Mouse (Mus musculus): ENCODE data around the gene Alms1.
"Not testable (repeated sequence)": the region's sequence is repeated elsewhere in the genome, so short reads cannot be mapped to it uniquely, and the experiment has no call there.

Gene Alms1

DNA sequence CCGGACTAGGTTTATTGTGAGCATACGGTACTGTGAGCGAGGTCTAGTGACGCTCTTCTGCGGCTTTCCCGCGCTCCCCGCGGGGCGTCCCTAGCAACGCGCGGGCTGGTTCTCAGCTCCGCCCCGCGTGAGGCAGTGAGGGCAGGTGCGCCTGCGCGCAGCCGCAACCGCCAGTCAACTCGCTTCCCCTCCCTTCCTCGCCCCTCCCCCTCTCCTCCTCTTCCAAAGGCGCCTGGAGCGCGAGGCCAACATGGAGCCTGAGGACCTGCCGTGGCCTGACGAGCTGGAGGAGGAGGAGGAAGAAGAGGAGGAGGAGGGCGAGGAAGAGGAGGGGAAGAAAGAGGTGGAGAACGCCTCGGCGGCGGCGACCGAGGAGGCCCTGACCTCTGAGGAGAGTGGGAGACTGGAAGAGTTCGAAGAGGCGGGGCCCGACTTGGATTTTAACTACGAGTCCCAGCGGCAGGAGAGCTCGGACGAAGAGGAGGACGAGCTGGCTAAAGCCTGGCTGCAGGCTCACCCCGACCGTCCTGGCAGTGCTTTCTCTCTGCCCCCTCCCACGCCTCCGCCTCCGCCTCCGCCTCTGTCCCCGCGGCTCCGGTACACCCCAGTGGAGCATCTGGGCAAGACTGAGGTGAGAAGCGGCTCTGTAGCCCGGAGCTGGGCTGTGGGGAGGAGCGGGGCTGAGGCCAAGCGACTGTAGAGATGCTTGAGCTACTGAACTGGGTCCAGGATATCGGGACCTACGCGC, at the start of gene Alms1:
Alms1 (plus strand) TSS at position 136 of the 748 bp plus-strand sequence.
- peak; percentile 98 for DNase-seq (ENCODE audit: low spot score)

- no peak for DNase-seq (ENCODE audit: low spot score)
Observed at GRCm38 (mm10) chr6:85543351-85544175, 43.8 kb upstream of the Alms1 start.

- no peak for DNase-seq (ENCODE audit: low spot score)
Observed at GRCm38 (mm10) chr6:85544251-85544881, 43.0 kb upstream of the Alms1 start.

- no peak for DNase-seq (ENCODE audit: low spot score)
Observed at GRCm38 (mm10) chr6:85547642-85548041, 39.7 kb upstream of the Alms1 start.

DNA sequence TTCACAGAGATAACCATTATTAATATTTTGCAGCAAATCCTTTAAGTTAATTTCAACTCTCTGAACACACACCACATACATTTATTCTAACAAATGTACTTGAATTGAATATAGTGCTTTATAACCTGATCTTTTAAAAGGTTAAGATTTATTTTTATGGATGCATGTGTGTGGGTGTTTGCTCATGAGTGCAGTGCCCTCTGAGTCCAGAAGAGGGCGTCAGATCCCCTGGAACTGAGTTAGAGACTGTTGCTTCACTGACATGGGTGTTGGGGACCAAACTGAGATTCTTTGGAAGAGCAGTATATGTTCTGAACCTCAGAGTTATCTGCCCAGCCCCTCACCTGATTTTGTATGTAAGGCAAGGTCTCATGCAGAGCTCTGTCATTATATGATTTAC, 25.0 kb upstream of the Alms1 start:
- no peak for DNase-seq (ENCODE audit: low spot score)

DNA sequence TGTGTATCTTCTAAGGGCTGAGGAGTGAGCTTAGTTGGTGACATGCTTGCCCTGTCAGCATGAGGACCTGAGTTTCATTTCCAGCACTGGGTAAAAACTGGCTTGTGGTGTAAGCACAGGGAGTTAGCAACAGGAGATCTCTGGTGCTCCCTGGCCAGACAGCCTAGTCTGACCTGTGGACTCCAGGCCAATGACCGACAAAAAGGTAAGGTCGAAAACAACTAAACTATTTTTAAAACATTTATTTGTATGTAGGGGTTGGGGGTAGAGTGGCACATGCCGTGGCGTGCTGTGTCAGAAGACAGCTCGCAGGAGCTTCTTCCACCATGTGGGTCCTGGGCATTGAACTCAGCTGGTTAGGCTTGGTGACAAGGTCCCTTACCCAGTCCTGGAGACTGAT, 14.5 kb upstream of the Alms1 start:
- DNase-seq (ENCODE audit: low spot score) = no peak

- DNase-seq (ENCODE audit: low spot score) = no peak
Observed at GRCm38 (mm10) chr6:85581688-85582087, 5.6 kb upstream of the Alms1 start.

DNA sequence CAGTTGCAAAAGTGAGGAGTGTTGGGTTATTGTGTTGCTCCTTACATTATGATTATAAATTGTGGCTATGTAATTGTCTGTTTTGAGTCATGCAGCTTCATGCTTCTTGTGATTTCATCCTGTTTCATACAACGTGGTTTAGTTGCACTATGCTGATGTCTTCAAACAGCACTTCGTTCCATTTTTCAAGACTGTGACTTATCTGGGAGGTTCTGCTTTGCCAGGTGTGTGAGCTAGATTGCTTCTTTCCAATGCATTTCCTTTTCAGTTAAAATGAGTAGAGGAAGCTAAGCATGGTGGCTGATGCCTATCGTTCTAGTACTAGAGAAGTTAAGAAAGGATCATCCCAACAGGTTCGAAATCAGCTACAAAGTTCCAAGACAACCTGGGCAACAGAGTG, 2.7 kb upstream of the Alms1 start:
- no peak for DNase-seq (ENCODE audit: low spot score)

- DNase-seq (ENCODE audit: low spot score) = no peak
Observed at GRCm38 (mm10) chr6:85586805-85587367, 445 bp upstream of the Alms1 start.

DNA sequence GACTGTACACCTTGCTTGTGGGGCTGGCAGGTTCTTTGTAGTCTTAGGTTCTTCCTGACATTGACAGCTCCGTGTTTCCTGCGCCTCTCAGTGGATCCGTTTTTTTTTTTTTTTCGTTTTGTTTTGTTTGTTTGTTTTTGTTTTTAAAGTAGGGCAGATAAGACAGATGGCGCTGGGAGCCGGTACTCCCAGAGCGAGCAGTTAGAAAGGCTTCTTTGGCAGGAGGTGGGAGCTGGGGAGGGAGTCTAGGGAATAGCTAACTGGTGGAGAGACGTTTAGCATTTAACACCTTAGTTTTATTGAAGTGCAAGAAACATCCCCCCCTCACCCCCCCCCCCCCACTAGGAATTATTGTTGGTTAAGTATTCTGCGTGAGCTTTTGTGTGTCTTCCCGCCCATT, 833 bp downstream of the Alms1 start:
- DNase-seq (ENCODE audit: low spot score) = peak; percentile 45

GRCm38 (mm10) chr6:85588568-85588967, 1.2 kb downstream of the Alms1 start:
- DNase-seq (ENCODE audit: low spot score) = no peak

DNA sequence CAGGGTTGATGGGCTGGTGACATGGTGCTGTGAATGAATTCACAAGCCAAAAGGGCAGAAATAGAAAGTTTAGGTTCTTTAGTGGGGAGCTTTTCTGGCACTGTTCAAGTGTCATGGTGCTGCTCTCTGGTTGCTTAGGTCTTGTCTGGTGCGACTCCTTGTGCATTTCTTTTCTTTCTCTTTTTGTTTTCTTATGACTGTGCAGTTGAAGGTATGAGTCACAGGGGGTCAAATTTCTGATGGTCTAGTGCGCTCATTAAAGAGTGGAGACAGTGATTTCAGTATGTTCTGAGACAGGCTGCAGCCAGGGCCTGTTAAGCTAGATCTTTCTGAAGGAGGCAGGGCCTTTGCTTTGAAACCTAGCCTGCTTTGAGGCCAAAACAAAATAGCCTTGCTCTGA, 2.8 kb downstream of the Alms1 start:
- no peak for DNase-seq (ENCODE audit: low spot score)

DNA sequence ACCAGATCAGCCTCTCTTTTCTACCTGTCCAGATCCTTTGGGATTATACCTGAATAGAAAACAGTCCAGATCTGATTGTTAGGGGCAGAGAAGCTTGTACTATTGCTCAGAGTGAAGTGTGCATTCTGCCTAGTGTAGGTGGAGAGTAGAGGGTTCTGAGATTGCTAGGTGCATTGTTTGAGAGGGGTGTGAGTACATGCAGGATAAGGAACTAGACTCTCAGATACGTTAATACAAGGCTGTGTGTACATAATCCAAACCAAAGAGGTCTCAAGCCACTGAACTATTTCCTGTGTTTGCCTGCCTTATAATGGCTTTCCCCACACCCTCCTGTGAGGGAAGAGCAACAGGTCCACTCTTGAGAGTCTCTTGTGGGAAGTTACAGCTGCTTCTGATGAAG, 12.0 kb downstream of the Alms1 start:
- DNase-seq (ENCODE audit: low spot score) = no peak

- no peak for DNase-seq (ENCODE audit: low spot score)
Observed at GRCm38 (mm10) chr6:85610511-85610910, 23.2 kb downstream of the Alms1 start.

GRCm38 (mm10) chr6:85620826-85621225, 33.5 kb downstream of the Alms1 start:
- no peak for DNase-seq (ENCODE audit: low spot score)

- no peak for DNase-seq (ENCODE audit: low spot score)
Observed at GRCm38 (mm10) chr6:85621600-85621999, 34.3 kb downstream of the Alms1 start.

DNA sequence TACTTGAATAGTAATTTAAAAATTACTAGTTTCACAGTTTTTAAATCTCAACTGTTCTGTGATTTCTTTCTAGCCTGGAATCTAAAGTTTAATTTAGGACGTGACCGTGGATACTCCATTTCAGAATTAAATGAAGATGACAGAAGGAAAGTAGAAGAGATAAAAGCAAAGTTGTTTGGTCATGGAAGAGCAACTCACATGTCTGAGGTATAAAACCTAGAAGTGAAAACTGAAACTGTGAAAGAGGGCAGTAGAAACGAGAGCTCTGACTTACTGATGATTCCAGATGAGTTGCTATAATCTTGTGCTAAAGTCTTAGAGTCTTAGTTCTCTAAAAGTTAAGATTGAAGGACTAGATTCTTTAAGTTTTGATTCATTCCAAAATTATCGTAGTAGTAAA, 37.2 kb downstream of the Alms1 start:
- no peak for DNase-seq (ENCODE audit: low spot score)

GRCm38 (mm10) chr6:85633165-85633564, 45.8 kb downstream of the Alms1 start:
- DNase-seq (ENCODE audit: low spot score) = peak; percentile 1

DNA sequence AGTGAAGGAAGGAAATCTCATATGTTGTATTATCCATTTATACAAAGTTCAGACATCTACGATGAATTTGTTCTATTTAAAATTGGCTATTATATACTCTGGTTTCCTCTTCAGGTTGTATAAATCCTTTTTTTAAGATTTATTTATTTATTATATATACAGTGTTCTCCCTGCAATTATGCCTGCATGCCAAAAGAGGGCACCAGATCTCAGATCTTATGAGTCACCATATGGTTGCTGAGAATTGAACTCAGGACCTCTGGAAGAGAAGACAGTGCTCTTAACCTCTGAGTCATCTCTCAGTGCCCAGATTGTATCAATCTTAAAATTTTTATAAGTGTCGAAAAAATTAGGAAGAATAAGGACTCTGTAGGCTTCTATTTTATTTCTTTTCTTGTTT, 65.9 kb downstream of the Alms1 start:
- no peak for DNase-seq (ENCODE audit: low spot score)

DNA sequence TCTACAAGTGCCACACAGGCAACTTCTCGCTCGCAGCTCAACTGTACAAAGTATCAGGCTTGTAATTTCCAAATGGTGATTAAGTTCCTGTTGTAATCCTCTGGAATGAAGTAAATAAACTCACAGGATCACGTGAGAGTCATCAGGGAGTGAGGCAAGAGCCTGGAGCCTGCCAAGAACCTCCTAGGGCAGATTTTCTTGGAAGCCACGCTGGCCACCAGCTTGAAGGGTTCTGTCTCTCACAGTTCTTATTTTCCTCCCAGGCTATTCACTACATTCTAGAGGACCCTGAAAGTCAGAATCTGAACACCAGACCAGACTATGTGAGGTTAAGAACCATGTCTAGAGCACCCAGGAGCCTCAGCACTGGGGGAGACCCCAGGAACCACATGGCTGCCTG, 114.6 kb downstream of the Alms1 start:
- not testable (repeated sequence) for DNase-seq (ENCODE audit: low spot score)

DNA sequence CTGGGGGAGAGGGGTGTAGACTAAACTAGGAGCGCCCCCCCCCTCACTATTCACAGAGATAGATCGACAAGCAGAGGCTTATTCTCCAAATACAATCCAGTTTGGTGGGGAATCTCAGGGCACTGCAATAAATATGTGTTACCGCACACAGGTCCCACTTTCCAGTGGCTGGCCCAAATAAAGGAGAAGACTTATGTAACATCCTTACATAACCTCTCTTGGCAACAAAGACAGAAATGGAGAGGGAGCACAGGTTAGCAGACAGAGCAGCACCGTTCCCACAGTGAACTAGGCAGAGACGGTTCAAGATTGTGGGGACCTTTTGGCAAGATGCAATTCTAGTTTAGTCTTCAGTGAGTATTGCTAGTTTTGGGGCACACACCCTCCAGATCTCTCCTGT, 121.9 kb downstream of the Alms1 start:
- not testable (repeated sequence) for DNase-seq (ENCODE audit: low spot score)

GRCm38 (mm10) chr6:85709607-85710006, 122.3 kb downstream of the Alms1 start:
- DNase-seq (ENCODE audit: low spot score) = not testable (repeated sequence)

GRCm38 (mm10) chr6:85713105-85713504, 125.8 kb downstream of the Alms1 start, which contains the start of gene Nat8f7:
TSS of gene Nat8f7 (minus strand) at chr6:85713205.
- not testable (repeated sequence) for DNase-seq (ENCODE audit: low spot score)
